Mouse (Mus musculus) cerebellum, postnatal 4 days (tissue): ENCODE data around the gene Qtrt1.
"Not testable (repeated sequence)": the region's sequence is repeated elsewhere in the genome, so short reads cannot be mapped to it uniquely, and the experiment has no call there.

Experiments used
- DNase-seq, 2 experiments: peaks; one replicate each; pipeline ENCODE4 v3.0.0; 2022; ENCODE audit warnings: low spot score in 2 of 2, mixed read lengths in 1 of 2

Qtrt1 gene

DNA sequence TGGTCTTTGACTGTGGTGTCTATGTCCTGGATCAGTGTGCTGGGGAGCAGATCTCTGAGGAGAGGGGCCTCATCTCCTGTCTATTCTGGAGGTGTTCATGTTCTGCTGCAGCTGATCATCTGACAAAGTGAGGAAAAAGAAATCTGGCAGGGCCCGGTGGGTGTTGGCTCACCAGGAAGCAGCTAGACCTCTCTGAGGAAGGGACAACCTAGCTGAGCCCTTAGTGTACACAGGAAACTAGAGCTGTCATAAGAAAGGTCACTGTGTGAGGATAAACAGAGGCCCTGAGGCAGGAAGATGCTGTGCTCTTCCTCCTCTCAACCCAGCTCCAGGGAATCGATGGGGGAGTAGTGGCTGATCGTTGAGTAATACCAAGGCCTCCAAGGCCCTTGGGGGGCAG lies 38.6 kb downstream of the Qtrt1 start:
- no peak for DNase-seq

DNA sequence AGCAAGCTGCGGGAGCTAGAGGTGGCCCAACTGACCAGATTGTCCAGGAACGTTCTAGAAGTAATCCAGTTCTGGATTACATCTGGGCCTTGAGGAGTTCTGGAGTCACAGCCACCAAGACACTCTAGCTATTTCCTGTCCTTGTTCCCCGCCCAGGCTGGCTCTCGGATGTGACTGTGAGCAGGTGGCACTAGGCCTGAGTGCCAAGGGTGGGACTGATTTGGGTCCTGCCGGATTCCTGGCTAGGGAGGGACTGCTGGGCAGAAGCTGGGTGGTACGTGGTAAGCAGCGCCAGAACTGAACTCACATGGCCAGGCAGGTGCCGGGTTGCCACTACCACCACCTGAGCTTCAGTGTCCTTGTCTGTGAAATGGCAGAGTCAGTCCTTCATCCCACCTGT lies 39.8 kb downstream of the Qtrt1 start:
- DNase-seq, result no peak

DNA sequence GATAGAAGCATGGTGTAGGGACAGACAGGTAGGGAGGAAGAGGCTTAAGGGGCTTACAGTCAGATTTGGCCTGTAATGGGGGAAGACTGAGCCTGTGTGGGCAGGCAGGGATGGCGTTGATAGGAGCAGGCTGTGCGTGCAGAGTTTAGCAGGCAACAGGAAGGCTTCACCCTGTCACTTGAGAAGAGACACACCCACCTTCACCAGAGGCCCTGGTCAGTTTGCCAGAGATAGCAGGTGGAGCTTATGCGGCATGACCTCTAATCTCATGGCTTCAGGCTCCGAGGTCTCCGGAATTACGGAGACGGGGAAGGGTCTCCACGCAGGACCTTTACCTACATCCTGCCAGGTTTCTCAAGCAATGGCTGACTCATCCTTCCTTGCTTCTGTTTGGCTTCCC lies 40.2 kb downstream of the Qtrt1 start:
- DNase-seq, result no peak

DNA sequence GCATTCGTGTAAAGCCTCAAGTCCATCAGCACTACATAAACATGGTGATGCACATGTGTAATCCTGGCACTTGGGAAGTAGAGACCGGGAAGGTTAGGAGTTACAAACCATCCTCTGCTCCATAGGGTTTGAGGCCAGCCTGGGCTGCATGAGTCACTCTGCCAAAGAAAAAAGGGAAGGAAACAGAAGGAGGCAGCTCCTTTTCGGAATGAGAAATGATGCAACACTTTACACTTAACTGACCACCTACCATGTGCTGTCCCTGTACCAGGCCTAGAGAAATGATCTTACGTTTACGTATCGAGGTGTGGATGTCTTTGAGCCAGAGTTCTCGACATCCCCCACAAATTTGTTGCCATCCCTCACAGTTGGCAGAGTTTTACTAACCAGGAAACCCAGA lies 41.4 kb downstream of the Qtrt1 start:
- no peak for DNase-seq

DNA sequence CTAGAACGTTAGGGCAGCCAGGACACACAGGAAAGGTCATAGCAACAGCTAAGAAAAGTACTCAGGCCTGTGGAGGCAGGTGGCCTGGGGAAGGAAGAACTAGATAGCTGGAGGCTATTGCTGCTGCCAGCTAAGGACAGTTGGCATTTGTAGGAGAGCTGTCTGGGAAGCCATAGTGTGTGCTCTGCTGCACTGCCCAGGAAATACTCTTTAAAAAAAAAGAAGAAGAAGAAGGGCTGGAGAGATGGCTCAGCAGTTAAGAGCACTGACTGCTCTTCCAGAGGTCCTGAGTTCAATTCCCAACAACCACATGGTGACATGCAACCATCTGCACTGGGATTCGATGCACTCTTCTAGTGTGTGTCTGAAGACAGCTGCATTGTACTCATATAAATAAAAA lies 41.8 kb downstream of the Qtrt1 start:
- no peak for DNase-seq

DNA sequence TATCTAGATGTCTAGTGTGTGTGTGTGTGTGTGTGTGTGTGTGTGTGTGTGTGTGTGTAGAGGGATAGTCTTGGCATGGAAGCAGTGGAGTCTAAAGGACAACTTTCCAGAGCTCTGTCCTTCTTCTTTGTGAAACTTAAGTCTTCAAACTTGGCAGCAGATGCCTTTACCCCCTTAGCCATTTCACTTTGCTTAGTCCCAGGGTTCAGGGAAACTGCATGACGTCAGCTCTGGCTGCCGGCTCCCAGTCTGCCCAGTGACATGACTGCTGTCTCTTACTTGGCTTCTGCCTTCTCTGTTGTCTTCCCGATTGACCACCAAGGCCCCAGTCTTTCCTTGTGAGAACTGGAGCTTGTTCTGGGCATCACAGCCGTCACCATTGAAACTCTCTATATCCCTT lies 42.9 kb downstream of the Qtrt1 start:
- DNase-seq, result no peak

DNA sequence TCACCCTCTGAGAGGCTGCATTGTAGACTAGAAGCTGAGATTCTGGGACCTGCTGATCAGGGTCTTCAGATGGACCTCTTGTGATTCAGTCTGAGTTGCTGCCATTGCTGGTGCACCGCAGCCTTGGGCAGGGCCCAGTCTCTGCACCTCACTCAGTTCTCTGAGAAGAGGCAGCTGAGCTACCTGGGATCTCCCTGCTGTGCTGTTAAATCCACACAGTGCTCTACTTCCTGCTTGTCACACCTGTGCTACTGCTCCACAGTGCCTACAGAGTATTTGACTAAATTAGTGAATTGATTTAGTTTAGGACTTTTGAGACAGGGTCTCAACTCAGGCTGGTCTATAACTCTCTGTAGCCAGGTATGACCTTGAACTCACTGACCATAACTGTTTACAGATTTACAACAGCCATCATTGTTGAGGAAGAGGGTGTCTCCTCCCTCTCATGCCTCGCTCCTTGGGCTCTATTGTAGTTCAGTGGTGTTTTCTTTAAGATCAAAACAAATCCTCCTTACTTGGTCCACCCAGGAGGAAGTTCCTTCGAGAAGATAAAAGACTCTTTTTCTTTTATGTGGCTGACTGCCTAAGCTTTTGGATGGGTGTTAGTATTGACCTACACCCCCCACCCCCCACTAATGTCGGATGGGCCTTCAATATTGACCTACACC lies 43.6 kb downstream of the Qtrt1 start:
- no peak for DNase-seq

DNA sequence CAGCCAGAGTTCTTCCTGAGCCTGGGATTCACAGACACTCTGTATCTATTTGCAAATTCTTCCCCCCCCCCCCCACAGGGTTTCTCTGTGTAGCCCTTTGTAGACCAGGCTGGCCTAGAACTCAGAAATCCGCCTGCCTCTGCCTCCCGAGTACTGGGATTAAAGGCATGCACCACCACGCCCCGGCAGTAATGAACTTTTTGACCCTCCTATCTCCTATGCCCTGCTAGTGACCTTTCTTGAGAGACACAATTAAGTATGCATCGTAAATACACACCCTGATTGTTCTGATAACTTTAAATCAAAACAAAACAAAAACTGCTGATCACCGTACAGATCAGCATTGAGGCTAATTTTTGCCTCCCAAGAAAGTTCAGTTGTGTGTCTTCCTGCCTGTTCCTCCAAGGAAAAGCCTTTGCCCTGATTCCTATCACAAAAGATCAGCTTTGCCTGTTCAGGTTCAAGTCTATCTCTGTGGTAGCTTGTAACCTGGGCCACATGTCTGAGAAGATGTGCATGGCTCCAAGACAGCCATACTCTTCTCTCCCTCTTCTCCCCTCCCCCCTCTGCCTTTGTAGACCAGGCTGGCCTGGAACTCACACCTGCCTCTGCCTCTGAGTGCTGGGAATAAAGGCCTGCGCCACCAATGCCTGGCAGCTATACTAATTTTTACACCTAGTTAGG lies 44.8 kb downstream of the Qtrt1 start:
- no peak for DNase-seq

DNA sequence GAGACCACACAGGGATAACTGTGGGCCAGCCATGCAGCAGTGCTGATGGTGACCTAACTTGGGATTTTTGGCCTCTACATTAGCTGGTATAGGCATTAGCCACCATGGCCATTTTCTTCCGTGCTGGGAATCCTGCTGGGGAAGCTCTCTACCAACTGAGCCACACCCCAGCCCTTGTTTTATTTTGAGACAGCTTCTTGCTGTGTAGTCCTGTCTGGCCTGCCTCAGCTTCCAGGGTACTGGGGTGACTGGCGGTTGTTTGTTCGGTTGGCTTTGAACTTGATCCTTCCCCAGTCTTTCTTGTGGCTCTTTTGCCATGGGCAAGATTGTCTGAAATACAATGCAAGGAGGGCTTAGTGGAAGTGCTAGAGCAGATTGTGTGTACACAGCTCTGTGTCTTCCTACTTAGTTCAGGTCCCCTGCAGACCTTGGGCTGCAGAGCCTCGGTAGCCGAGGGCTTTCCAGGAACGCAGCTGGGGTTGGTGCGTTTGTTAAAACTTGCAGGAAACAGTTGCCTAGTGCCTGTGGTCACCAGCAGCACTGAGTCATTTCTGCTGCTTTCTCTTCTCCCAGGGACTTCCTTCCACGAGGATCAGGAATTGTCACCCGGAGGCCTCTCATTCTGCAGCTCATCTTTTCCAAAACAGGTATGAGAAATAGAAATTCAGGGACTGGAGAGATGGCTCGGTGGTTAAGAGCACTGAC lies 45.4 kb downstream of the Qtrt1 start:
- no peak for DNase-seq

DNA sequence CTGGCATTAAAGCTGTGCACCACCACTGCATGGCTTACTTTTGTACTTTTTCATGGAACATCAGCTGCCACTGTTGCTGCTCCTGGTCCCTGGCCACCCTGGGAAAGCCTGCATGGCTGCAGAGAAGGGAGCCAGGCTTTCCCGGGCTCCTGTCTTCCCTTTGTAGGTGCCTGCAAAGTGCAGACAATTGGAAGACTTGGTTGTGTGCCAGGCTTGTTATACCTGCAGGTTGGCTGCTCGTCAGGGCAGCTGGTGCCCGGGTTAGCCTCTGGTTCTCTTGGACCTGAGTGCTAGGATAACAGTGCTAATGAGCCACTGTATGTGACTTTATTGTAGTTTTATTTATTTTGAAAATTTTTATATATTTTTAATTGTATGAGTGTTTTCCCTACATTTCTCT lies 47.2 kb downstream of the Qtrt1 start:
- no peak for DNase-seq

DNA sequence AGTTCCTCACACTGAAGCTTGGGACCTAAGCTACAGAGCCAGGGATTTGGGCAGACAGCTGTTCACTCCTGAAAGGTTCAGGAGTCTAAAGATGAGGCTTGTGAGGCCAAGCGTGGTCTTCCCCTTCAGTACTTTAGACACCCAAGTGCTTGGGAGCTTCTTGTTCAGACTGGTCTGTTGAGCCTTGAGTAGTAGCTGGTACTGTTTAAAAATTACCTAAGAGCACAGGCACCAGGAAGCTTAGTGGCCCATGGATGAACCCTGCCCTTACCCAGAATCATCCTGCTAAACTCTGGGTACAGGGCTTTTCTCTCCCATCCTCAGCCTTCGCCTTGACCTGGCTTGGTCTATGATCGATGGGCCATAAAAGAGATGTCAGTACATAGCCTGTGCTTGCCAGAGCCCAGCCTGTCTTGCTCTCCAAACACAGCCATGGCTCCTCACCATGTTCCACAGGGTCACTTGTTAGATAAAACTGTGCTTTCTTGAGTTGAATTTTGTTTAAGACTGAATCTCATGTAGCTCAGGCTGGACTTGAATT lies 48.8 kb downstream of the Qtrt1 start:
- DNase-seq, result no peak

DNA sequence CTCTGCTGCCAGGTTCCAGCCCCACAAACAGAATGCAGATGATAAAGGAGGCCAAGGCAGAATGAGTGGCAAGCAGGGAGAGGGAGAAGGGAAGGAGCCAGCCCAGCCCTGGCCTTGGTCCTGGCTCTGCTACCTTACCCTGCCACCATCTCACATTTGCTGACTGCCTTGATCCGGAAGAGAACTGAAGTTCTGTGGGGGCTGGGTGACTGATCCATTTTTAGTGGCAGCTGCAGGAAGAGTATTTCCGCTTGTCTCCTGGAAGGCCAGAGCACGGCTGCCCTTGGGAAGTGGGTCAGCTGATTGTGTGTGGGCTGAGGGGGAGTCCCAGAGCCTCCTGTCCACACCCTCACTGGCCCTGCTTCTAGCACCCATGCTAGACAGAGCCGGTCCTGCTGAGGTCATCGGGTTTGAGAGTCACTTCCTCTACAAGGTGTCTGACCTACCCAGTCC lies 51.5 kb downstream of the Qtrt1 start:
- no peak for DNase-seq

DNA sequence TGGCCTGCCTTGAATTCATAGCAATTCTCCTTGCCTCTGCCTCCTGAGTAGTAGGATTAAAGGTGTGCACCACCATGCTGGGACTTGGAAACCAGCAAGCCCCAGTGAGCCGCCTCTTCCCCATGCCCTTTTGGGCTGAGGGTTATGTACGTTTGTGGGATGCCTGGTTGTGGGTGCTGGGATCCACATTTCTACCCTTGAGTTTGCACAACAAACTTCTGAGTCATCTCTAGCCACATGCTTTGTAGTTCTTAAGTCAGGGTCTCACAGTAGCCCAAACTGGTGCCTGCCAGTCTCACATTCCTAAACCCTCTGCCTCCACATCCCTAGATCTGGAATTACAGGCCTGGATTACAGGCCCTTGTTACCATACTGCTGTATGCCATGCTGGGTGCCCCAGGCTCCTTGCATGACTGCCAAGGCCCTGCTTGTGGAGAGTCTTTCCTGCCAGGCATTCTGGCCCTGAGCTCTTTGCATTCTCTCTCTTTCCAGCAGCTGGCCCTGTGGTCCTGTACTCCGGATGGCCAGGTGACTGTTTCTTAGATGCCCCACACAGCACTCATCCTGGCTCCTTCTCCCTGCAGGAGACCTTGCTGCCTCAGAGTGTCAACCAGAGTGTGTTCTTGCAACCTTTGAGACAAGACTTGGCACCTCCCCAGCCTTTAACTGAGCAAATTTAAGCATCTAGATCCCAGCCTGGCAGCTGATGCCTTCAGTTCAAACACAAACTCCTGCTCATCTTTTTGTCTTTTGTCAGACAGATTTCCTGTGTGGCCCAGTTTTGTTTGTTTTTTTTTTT lies 52.3 kb downstream of the Qtrt1 start:
- DNase-seq, result no peak

DNA sequence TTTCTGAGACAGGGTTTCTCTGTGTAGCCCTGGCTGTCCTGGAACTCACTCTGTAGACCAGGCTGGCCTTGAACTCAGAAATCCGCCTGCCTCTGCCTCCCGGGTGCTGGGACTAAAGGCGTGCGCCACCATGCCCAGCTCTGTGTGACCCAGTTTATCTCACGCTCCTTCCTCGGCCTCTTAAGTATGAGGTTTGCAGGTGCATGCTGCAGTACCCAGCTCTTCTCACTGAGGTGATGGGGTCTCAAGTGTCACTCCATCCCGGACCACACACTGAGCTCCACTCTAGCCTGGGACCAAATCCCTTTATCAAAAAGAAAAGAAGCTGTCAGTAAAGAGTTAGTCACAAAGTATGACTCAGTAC lies 52.9 kb downstream of the Qtrt1 start:
- not testable (repeated sequence) for DNase-seq

DNA sequence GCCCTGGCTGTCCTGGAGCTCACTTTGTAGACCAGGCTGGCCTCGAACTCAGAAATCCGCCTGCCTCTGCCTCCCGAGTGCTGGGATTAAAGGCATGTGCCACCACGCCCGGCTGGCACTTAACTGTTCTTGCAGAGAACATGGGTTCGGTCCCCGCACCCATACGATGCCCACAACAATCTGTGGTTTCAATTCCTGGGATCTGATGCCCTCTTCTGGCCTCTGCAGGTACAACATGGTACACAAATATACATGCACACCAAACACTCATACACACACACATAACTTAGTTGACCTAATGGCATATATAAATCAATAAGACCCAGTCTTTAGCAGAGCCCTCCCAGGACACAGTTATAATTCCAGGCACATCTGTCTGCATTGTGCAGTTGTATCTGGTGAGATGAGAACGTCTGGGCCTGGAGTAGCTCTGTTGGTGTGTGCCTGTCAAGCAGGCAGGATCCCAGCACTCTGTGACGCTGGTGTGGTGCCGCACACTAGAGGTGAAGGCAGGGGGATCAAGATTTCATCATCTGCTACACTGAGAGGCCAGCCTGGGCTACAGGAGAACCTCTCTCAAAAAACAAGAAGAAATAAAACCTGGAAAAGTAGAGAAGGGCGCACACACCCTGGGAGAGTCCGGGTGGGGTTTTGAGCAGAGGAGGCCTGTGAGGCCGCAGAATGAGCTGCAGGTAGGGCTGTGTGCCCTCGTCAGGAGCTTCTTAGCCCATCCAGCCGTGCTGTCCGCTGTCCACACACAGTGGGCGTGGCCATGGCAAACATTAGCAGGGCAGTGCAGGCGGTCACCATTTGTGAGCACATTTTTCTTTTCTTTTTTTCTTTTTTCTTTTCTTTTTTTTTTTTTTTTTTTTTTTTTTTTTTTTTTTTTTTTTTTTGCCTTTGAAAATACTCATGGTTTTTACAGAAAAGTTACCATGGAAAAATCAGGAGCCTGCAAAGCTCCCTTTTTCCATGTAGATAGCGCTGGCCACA lies 57.7 kb downstream of the Qtrt1 start:
- DNase-seq, result peak in 1 of 2 experiments; percentile 42
